Mouse (Mus musculus) telencephalon, adult 2 months (tissue): ENCODE measurements at regions not wholly inside any gene's neighbourhood (a gene's known extent, or its start where the extent isn't known, plus 50 kb on each side); places are given as distances from the start of the nearest gene placed in this dataset.

ENCODE experiments used
- DNase-seq: peaks from one replicate; pipeline ENCODE4 v3.0.0-alpha.2; 2011; ENCODE audit warnings: low read depth, low spot score

- DNase-seq, result no peak
Measured at GRCm38 (mm10) chr3:6683679-6684078, 63.4 kb upstream of the 1700008P02Rik start.

GRCm38 (mm10) chr3:6681411-6681810 is 61.2 kb upstream of the 1700008P02Rik start:
- no peak for DNase-seq

- no peak for DNase-seq
Measured at GRCm38 (mm10) chr3:6676382-6676781, 56.1 kb upstream of the 1700008P02Rik start.

GRCm38 (mm10) chr3:6675354-6675753 is 55.1 kb upstream of the 1700008P02Rik start:
- DNase-seq, result no peak
